Mouse (Mus musculus) T-helper 1 cell (primary cell): Measurements from ENCODE around the gene Fgb.

Source experiments
- in situ Hi-C: fragments of 300-600 bp; cut with MboI, MseI; formaldehyde crosslinking; loops from one replicate; pipeline ENCODE4 v1.15.1; 2025; ENCODE audit warnings: high pct_unique_total_duplicates

The Fgb gene

DNA sequence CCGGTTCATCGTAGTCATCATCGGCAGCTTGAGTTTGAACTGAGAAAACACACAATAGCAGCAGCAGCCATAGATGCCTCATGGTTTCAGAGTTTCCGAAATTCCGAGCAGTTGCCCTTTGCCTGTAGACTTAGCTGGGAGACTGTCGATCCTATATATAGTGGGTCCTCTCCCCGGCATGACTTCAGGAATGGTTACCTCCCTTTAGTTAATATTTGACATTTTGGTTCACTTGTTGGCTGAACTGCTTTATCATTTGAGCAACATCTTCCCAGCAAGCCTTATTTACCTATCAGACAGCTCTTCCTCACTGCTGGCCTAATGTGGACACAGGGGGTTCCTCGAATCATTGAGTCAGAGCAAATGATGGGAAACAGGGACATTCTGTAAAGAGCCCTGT, at the start of gene Fgb:
Gene Fgb (minus strand): TSS at position 184 of the 400 bp plus-strand sequence.
- in situ Hi-C loops, result no loop called here

DNA sequence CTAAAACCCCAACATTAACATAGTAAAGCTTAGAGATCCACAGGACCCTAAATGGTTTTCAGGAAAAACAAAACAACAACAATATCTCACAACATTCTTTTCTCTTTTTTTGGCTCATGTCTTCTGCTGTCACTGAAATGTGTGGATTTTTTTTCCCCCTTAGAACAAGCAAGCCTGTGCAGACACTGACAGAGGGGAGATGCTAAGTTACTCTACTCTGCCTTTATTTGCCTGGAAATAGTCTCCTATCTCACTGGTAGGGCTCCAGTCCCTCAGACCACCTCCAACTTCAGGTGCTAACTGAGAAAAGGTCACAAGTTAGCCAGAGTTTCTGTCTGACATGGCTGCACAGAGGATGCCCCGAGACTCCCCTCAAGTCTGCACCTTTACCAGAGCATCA, 49.5 kb upstream of the Fgb start:
- in situ Hi-C loops, result no loop called here

DNA sequence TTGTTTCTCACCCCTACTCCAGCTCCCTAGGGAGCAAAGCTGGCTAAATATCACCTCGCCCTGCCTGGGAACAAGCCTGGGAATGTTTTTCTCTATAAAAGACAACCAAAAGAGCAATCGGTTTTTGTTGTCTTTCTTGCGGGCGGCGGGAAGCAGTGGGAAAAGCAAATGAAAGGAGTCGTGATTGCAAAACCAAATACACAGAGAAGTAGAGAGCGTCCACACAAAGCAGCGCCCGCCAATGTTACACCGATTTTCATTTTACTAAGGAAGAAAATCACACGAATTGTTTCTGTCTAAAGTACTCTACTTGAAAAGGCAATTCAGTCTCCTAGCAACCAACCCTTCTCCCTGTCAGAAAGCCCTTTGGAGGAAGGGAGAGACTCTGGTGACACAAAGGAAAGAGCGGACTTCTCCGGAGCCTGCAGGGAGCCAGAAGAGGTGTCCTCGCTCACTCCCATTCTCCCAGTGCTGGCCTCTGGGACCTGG, 48.9 kb upstream of the Fgb start:
- in situ Hi-C loops, result no loop called here

DNA sequence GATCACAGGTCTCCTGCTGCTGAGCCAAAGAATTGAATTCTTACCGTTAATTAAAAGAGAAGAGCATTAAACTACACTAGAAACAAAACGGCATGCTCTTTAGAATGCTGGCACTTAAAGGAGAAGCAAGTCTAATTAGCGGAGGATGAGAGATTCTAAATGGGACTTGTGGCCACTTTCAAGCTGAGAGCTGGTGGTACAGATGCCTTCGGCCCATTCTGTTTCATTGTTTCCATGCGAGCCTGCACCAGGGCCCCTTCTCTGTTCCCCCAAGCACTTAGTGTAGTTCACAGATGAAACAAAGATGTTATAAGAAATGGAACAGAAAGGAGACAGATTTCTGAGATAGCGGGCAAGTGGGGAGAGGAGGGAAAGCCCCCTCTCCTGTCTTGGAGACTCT, 47.9 kb upstream of the Fgb start:
- in situ Hi-C loops, result no loop called here

DNA sequence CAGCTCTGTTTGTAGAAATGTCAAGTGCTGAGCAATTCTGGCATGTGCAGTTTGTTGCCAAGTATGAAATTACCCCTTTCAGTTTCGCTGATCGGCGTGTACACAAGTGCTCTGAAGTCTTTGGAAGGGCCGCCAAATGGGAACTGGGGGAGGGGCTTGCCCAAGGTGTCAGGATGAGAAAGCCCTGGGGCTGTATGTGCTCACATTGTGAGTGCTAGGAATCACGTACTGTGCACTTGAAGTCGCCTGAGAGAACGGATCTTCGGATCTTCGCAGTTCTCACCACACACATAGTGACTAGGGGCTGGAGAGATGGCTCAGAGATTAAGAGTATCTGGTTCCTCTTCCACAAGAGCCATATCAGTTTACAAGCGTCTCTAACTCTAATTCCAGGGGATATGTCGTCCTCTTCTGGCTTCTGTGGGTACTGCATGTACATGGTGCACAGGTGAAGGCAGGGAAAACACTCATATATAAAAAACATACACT, 30.9 kb upstream of the Fgb start:
- in situ Hi-C loops, result loop anchor here (5.0 kb wide), 1 partner anchor 78 kb away; no protein-coding TSS in a partner anchor

DNA sequence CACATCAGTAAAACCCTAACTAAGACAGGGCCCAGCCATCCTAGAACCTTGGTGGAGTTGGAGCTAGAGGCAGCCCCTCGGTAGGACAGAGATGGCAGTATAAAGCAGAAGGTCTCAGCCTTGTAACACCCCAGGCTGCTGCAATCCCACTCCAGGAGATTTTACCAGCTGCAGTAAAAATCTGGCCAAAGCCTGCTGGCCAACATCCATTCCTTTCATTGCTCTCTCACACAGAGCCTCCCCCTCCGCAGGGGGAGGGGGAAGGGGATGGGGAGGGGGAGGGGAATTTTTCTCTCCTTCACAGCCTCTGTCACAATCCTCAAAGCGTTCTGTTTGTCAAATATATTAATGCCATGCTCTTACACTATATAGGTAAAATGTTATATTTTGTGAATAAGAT, 26.9 kb upstream of the Fgb start:
- in situ Hi-C loops, result loop anchor here (10.0 kb wide), 1 partner anchor 352 kb away; no protein-coding TSS in a partner anchor

DNA sequence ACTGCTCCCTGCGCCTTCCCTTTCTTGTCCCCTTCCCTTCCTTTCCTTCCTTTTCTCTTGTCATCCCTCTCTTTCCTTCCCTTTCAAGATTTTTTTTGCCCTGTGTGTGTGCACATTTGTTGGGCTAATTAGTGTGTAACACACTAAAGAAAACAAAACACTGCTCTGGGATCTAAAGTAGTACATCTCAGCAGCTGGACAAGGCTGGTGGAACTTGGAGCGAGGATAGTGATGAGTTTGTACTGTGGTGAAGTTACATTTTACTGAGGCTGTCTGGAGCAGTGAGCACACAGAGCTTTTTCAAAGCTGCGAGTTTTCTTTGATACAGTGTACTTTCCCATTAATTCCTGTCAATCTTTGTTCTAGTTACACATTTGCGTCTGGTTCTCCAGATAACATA, 20.6 kb upstream of the Fgb start:
- in situ Hi-C loops, result loop anchor here (10.0 kb wide), 1 partner anchor 345 kb away; no protein-coding TSS in a partner anchor

DNA sequence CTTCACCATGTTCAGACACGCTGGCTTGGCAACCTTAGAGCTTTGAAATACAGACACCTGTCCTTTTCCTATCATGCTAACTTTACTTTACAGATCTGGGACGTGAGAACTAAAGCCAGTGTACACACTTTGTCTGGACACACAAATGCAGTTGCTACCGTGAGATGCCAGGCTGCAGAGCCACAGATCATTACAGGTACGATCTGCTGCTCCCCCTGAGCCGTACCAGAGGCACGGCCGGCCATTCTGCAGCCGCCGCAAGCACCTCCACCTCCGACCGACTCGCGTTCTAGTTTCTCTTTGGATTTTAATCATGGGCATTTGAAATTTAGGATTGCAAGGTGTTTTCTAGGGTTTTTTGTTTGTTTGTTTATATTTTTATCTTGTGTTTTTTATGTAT, 19.2 kb upstream of the Fgb start:
- in situ Hi-C loops, result loop anchor here (10.0 kb wide), 1 partner anchor 704 kb away; no protein-coding TSS in a partner anchor

DNA sequence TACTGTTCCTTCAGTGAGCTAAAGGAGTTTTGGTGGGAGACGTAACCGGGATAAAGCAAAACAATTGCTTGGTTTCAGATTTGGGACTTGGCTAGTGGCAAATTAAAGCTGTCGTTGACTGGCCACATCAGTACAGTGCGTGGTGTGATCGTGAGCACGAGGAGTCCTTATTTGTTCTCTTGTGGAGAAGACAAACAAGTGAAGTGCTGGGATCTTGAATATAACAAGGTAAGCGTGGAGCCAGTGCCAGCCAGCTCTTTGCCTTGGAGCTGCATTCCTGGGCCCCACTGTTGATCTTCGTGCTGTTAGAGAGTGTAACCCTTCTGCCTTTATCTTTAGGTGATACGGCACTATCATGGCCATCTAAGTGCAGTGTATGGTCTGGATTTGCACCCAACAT, 18.3 kb upstream of the Fgb start:
- in situ Hi-C loops, result loop anchor here (10.0 kb wide), 1 partner anchor 703 kb away; no protein-coding TSS in a partner anchor

DNA sequence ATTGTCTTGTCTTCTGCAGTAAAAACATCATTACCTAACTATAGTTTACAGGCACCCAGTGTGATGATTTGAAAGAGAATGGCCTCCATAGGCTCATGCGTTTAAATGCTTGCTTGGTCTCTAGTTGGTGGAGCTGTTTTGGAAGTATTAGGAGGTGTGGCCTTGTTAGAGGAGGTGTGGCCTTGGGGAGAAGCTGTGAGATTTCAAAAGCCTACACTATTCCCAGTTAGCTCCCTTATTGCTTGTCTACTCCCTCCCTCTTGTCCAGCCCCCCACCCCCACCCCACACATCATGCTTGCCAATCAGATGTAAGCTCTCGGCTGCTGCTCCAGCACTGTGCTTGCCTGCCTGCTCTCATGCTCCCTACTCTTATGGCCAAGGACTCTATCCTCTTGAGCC, 7.4 kb upstream of the Fgb start:
- in situ Hi-C loops, result no loop called here

DNA sequence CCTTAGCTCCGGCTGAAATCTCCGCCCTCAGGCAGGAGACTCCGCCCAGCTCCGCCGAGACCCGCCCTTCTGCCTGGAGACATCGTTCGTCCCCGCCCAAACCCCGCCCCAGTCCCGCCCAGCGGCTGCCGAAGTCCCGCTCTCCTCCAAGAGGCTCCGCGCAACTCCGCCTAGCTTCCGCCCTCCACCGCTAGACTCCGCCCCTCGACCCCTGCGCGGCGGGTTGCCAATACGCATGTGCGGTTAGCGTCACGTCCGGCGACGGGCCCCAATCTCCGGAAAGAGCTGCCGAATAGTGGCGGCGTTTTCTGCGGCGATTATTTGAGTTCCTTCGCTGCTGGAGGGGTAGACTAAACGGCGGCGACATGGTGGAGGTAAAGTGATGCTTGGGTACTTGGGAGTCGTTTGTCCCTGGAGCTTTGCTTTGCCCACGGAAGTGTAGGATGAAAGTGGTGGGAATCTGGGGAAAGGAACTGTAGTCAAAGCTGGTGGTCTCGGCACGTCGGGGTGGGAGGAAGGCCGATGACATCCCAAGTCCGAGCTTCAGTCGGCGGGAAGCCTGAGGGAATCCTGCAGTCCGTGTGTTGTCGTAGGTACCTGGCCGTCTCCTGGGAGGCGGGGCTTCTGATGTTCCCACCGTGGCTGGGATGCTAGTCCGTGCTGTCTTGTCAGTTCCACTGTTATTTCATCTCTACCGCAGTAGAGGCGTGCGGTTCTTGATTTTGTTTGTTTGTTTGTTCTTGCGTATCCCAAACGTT, 5.8 kb upstream of the Fgb start, which contains the start of gene Plrg1:
Gene Plrg1 (plus strand): TSS at position 242 of the 758 bp plus-strand sequence.
- in situ Hi-C loops, result no loop called here

DNA sequence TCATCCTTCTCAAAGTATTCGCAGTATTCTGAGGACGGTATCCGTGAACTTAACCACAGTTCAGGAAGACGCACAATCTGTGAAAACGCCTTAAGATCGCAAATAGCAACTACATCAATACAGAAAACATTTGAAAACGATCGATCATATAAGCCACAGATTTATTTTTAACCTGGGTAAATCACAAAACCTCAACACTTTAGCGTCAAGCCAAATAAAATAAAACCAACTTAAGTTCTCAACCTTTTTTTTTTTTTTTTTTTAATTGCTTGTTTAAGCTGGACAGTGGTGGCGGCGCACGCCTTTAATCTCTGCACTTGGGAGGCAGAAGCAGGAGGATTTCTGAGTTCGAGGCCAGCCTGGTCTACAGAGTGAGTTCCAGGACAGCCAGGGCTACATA, 5.1 kb upstream of the Fgb start:
- in situ Hi-C loops, result no loop called here

DNA sequence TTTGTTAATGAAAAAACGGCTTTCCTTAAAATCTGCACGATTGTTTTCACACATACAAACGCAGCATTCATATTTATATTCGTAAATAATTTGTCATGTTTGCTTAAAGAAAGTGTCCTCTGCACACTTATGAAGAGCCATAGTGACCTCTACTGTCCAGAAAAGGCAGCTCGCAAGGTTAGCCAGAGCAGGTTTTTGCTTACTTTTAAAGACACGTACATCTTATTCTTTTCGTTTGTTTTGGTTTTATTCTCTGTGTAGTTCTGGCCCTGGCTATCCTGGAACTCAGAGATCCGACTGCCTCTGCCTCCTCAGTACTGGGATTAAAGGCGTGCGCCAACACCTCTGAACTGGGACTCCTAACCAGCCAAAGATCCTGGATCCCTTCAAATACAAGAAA, 4.1 kb upstream of the Fgb start:
- in situ Hi-C loops, result no loop called here

DNA sequence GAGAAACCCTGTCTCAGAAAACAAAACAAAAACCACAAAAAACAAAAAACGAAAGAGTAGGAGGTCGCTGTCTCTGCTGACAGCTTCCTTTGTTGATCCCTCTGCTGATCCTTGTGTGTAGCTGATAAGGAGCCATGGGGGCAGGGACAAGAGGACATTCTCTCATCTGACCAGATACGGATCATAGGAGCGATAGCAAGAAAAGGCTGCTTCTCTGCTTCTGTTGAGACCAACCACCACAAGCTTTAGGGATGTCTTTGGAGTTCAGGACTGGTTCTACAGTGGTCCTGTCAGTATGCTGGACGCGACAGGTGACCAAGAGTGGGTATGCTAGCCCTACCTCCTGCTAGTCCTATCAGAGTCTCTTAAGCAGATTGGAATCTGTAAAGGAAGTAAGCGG, 3.5 kb upstream of the Fgb start:
- in situ Hi-C loops, result no loop called here

DNA sequence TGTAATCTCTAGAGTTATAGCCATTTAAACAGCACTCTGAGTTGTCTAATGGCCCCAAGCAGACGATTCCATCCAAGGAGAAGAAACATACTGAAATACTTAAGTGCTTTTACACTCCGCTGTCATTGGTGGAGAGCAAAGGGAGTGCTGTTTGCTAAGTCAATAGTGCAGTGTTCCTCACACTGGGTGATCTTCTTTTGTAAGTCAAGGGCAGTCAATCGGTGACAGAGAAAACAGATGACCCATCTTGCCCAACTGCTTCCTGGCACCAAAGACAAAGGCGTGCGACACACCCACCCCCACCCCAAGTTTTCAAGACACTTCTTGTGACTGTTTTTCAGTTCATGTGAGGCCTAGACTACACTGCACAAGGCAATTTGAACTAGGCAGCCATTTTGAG, 2.4 kb upstream of the Fgb start:
- in situ Hi-C loops, result no loop called here

DNA sequence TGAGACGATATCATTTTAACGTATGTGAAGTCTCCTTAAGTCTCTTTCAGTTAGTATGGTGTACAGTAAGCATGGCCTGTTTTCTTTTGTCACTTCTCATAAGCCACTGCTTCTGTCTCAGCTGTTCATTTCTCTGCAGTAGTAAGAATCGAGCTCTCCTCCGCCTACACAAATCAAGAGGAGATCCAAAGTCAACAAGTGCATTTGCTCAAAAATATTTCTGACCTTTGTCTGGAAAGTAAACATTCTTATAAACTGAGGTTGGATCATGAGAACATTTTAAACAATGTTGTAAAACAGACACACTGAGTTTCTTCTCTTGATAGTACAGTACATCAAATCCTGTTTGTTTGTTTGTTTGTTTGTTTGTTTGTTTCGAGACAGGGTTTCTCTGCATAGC, 998 bp upstream of the Fgb start:
- in situ Hi-C loops, result no loop called here

DNA sequence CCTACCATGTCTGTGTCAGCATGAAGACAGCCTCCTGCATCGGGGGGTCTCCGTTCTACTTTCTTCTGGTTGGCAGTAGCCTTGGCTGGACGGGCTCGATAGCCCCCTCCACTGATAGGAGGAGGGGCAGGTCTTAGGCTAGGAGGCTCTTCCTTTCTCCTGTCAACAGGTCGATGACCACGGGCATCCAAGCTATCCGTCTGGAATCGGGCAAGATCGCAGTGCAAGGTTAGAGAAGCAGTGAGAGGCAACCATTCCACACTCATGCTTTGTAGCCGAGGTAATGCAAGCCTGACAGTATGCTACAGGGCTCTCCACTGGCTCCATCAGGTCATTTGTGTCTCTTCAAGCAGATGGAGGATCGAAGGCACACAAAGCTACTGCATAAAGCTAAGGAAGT, 3.0 kb downstream of the Fgb start:
- in situ Hi-C loops, result no loop called here

DNA sequence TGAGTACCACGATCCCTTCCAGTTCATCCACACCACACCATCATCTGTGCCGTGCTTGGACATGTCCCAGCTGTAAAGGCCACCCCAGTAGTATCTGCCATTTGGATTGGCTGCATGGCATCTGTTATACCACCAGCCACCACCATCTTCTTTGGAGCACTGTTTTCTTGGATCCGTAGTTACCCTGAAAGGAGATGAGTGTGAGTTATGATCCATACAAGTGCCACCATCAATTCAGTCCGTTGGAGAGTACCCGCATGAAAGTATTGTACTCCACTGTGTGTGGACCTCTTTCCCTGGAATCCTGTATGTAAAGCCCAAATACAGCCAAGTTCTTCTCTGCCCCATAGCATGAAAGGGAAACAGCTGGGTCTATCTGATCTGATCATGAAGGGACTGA, 7.2 kb downstream of the Fgb start:
- in situ Hi-C loops, result loop anchor here (5.0 kb wide), 1 partner anchor 35 kb away; the partner anchor contains the start of gene Fgg

DNA sequence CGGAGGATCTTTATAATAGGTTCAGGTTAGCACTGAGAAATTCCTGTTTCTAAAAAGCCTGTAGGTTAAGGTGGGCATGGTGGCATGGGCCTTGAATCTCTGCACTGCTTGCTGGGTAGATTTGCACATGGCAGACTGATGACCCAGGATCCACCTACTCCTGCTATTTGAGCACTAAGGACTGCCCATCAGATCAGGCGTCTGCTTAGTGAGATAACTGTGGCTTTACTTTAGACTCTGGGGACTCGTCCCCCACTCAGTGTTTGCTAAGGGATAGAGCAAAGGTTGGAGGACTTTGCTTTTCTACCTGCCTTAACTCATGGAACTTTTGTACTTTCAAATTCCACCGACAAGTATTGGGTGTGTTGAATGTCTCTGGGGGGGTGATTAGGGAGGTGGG, 10.0 kb downstream of the Fgb start:
- in situ Hi-C loops, result loop anchor here (5.0 kb wide), 1 partner anchor 32 kb away; the partner anchor contains the start of gene Fgg

DNA sequence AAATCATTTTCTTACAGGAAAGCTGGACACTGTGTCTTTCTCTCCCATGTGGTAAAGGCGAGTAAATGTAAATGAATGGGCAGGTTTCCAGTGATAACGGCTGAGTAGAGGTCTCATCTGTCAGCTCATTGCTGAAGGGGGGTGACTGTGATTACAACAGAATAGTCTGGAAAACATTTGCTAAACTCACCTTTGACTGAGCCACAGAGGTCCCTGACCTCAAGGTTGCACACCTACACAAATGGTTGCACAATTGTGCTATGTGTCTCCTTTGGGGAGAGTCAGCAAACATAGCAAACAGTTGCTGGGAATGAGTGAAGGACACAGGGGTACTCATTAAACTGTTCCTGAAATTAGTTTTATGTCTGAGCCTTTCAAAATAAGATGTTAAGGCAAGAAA, 10.8 kb downstream of the Fgb start:
- in situ Hi-C loops, result no loop called here

DNA sequence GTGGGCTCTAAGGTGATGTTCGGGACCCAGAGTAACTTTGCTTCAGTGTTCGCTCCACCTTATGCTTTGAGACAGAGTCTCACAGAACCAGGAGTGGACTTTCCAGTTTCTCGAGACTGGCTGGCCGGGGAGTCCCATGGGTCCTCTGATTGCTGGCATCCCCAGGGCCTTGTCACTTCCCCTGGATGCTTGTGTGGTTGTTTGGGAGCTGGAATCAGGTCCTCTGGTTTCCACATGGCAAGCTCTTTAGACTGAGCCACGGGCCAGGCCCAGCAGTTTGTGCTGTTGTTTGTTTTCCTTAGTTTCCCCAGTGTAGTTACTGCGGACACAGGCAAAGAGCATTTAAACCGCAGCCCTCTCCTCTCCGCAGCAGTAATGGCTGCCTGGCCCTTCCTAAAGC, 15.9 kb downstream of the Fgb start:
- in situ Hi-C loops, result no loop called here

DNA sequence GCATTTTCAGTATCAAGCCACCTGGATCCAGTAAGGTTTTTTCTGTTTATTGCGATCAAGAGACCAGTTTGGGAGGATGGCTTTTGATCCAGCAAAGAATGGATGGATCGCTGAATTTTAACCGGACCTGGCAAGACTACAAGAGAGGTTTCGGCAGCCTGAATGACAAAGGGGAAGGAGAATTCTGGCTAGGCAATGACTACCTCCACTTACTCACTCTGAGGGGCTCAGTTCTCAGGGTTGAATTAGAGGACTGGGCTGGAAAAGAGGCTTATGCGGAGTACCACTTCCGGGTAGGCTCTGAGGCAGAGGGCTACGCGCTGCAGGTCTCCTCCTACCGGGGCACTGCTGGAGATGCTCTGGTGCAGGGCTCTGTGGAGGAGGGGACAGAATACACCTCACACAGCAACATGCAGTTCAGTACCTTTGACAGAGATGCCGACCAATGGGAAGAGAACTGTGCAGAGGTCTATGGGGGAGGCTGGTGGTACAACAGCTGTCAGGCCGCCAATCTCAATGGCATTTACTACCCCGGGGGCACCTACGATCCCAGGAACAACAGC, 16.8 kb downstream of the Fgb start:
- in situ Hi-C loops, result no loop called here

DNA sequence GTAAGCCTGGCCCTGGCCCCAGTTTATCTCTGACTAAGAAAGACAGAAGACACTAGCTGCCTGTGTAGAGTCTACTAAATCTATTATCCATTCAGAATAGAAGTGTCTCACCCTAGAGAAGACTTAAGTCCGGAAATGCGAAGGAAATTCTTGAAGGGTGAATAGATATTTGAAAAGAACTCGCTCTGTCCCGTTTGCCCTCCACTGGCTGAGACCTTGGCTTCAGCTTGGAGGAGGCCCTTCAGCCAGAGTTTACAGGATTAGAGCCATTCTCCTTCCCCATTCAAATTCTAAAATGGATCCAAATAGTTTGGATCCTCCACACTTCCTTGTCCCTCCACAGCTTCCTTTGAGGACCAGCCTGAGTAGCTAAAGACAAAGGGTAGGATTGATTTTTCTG, 19.3 kb downstream of the Fgb start:
- in situ Hi-C loops, result no loop called here
